Mouse (Mus musculus): ENCODE results near the gene Thrsp.

GRCm38 (mm10) chr7:97438986-97439385 is 21.5 kb upstream of the Thrsp start:
- TF ChIP-seq POLR2A (IDR thresholded peaks at IDR 0.05; ENCODE audit: low read depth, low read length) = no peak
- no peak for TF ChIP-seq CTCF (IDR thresholded peaks at IDR 0.05; ENCODE audit: borderline replicate concordance, insufficient read depth, low read length)
